Mouse (Mus musculus): ENCODE results near the gene 4933428G20Rik. TPM values are rescaled to one million over a fixed set of nuclear protein-coding genes. Genes with fewer than 3 reads are reported as not detected.

4933428G20Rik gene
- polyA plus RNA-seq (2016; fragmentation: Nextera tagmentation; extraction: Ambion mirVana) = 0.36 and 1.4 TPM in 2 replicates

DNA sequence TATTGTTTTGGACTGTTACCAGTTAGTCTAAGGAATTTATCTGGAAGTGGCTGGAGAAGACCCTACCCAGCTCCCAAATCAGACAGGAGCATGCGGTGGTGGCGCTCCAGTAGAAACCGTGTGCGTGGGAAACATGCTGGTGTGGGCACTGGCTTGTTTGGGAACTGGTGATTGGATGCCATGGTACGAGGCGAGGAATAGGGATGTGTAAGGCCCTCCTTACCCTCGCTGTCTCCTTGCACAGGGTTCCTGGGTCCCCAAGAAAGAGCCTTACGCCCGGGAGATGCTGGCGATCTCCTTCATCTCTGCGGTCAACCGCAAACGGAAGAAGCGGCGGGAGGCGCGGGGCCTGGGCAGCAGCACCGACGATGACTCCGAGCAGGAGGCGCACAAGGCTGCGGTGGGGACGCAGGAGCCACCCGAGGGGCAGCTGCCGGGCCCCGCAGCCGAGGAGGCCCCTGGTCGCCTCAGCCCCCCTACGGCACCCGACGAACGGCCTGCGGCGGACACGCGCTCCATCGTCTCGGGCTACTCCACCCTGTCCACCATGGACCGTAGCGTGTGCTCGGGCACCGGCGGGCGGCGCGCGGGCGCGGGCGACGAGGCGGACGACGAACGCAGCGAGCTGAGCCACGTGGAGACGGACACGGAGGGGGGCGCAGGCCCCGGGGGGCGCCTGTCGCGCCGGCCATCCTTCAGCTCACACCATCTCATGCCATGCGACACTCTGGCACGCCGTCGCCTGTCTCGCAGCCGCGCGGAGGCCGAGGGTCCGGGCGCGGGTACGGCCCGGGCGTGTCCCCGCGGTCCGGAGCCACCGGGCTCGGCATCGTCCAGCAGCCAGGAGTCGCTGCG is at the start of gene 4933428G20Rik:
Gene 4933428G20Rik, minus strand, starts transcription at position 476 of the 855 bp plus-strand sequence.
- peaks cover 67% of the 10 kb centered on the region for H3K27me3 ChIP-seq

DNA sequence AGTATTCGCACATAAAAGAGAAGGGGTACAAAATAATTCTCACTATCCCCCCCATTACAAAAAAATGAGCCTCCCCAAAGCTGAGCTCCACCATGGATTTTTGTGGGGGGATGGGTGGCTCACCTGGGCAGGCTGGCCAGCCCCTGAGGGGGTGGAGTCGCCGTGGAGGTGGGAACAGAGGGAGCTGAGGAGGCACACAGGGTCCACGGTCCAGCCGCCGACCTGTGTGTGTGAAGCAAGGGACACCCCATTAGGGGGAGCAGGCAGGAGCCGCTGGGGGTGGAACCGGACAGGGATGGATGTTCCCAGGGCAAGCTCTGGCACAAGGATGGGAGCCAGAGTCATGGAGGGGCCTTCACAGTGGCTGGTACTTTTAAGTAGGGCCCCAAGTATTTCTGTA is 48.6 kb upstream of the 4933428G20Rik start:
- H3K4me3 ChIP-seq (replicated peaks) = no peak overlapping the region
- H3K4me1 ChIP-seq (replicated peaks) = peaks cover 24% of the 10 kb centered on the region
- no peak for ATAC-seq (ENCODE audit: insufficient number of reproducible peaks, insufficient read depth, low FRiP score, low TSS enrichment, low read depth)
- no peak overlapping the region for H3K9ac ChIP-seq (replicated peaks)
- WGBS = 48% methylated on average over 8 of the region's 8 CpGs
- peaks cover 100% of the 10 kb centered on the region for H3K27me3 ChIP-seq
- no peak overlapping the region for H3K27ac ChIP-seq
- no peaks in the 10 kb centered on the region for H3K36me3 ChIP-seq
- H3K9me3 ChIP-seq = no peaks in the 10 kb centered on the region
- H3K4me2 ChIP-seq = no peak overlapping the region

More for the DNA sequence above, at the start of gene 4933428G20Rik:
- H3K9ac ChIP-seq (replicated peaks) = peak within 1 kb of the TSS; percentile 50
- H3K36me3 ChIP-seq = peaks cover 37% of the 10 kb centered on the region
- H3K9me3 ChIP-seq = no peaks in the 10 kb centered on the region
- H3K4me2 ChIP-seq = peak within 1 kb of the TSS; percentile 74
- WGBS = 8% methylated on average over 63 of the region's 88 CpGs
- no peak for ATAC-seq (ENCODE audit: insufficient number of reproducible peaks, insufficient read depth, low FRiP score, low TSS enrichment, low read depth)
- H3K27ac ChIP-seq = no peak within 1 kb of the TSS
- peak within 1 kb of the TSS; percentile 45 for H3K4me3 ChIP-seq (replicated peaks)
- peaks cover 22% of the 10 kb centered on the region for H3K4me1 ChIP-seq (replicated peaks)

DNA sequence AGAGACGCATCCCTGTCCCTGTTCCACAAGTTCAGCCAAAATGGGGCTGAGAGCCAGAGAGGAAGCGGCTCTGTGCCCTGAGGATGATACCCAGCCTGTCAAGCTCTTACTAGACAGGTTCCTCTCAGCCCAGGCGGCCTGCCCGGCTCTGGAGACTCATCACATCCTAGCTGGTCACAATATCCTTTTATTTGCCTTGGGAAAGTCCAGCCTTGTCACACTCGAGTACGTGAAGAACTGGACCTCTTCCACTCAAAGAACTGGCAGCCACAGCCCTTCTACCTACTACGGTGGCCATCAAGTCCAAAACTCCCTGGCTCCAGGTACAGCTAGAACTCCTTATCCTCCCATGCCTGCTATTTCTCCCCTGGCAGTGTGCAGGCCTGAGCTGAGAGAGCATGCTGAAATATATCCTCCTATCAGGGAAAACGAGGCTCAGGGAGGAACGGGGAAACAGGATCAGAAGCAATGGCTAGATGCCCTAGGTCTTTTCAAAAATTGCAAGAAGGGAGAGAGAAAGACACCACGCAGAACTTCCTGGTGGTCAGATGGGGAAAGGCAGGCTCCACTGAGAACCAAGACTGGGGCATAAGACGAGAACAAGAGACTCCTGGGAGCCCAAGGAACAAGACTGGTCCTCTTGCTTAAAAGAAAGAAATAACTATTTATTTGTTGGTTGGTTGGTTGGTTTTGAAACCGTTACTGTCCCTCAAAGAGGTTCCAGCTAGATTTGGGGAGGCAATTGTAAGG is 48.0 kb upstream of the 4933428G20Rik start:
- H3K4me3 ChIP-seq (replicated peaks) = no peak overlapping the region
- no peak overlapping the region for H3K9ac ChIP-seq (replicated peaks)
- peaks cover 100% of the 10 kb centered on the region for H3K27me3 ChIP-seq
- peaks cover 24% of the 10 kb centered on the region for H3K4me1 ChIP-seq (replicated peaks)
- H3K4me2 ChIP-seq = no peak overlapping the region
- ATAC-seq (ENCODE audit: insufficient number of reproducible peaks, insufficient read depth, low FRiP score, low TSS enrichment, low read depth) = no peak
- no peaks in the 10 kb centered on the region for H3K36me3 ChIP-seq
- WGBS = 61% methylated on average over 12 of the region's 12 CpGs
- H3K9me3 ChIP-seq = no peaks in the 10 kb centered on the region
- H3K27ac ChIP-seq = no peak overlapping the region

DNA sequence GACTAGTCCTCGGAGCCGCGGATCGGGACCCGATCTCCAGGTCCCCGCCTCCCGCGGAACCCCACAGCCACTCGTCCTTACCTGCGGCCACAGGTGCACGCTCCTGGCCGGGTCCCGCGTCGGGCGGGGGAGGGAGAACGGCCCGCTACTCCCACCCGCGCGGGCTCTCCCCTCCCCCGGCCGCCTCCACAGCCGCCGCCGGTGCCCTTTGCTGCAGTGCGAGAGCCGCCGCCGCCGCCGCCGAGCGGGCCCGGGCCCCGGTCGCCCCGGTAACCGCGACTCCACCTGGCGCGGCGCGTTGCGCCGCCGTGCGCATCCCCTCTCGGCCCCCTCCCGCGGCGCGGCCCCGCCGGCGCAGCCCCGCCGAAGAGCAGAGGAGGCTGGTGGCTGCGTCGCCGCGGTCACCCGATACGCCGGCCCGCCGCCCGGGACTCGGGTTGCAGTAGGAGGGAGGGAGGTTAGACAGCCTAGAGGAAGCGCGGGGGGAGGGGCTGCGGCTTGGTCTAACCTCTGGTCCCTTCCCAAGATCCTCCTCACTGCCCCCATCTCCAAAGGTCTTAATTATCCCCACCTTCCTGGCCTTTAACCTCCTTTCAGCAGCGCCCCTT is 46.8 kb upstream of the 4933428G20Rik start:
- H3K27ac ChIP-seq = no peak overlapping the region
- H3K27me3 ChIP-seq = peaks cover 100% of the 10 kb centered on the region
- peak overlapping the region; percentile 65 for H3K4me3 ChIP-seq (replicated peaks)
- peak overlapping the region; percentile 61 for H3K9ac ChIP-seq (replicated peaks)
- no peak for ATAC-seq (ENCODE audit: insufficient number of reproducible peaks, insufficient read depth, low FRiP score, low TSS enrichment, low read depth)
- peaks cover 26% of the 10 kb centered on the region for H3K4me1 ChIP-seq (replicated peaks)
- H3K4me2 ChIP-seq = peak overlapping the region; percentile 100
- no peaks in the 10 kb centered on the region for H3K36me3 ChIP-seq
- under 1% methylated on average over 51 of the region's 73 CpGs for WGBS
- no peaks in the 10 kb centered on the region for H3K9me3 ChIP-seq

DNA sequence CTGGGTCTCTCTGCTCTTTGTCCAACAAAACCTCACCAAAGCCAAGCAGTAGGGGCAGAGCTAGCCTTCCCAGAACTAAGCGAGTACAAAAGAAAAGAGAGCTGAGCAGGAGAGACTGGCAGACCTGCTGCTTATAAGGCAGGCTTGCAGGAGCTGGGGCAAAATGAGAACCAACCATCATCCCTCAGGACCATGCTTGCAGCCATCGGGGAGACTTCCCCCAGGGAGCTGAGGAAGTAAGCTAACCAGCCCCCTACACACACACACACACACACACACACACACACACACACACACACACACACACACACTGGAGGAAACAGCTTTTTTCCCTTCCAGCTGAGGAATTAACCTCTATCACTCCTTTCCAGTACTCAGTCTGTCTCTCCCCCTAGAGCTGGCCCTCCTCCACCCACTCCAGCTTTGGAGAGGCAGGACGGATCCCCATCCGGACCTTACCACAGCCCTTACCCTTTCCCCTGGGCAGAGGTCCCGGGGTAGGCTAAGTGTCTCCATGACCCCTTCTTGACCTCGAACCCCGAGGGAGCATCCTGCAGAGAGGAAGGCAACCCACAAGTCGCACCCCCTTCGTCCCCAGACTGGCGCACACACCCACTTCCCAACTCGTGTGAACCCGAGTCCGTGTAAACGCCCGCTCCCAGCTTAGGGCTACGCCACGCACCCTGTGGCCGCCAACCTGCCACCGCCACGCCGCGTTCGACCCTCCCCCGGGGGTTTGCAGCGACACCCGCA is 45.8 kb upstream of the 4933428G20Rik start:
- peak overlapping the region; percentile 65 for H3K4me3 ChIP-seq (replicated peaks)
- peak overlapping the region; percentile 61; the same call in 1 of the 2 replicates for H3K9ac ChIP-seq (replicated peaks)
- peak overlapping the region; percentile 100 for H3K4me2 ChIP-seq
- no peaks in the 10 kb centered on the region for H3K36me3 ChIP-seq
- no peak for ATAC-seq (ENCODE audit: insufficient number of reproducible peaks, insufficient read depth, low FRiP score, low TSS enrichment, low read depth)
- peaks cover 21% of the 10 kb centered on the region for H3K4me1 ChIP-seq (replicated peaks)
- no peaks in the 10 kb centered on the region for H3K9me3 ChIP-seq
- peaks cover 99% of the 10 kb centered on the region for H3K27me3 ChIP-seq
- no peak overlapping the region for H3K27ac ChIP-seq
- 2% methylated on average over 26 of the region's 26 CpGs for WGBS

DNA sequence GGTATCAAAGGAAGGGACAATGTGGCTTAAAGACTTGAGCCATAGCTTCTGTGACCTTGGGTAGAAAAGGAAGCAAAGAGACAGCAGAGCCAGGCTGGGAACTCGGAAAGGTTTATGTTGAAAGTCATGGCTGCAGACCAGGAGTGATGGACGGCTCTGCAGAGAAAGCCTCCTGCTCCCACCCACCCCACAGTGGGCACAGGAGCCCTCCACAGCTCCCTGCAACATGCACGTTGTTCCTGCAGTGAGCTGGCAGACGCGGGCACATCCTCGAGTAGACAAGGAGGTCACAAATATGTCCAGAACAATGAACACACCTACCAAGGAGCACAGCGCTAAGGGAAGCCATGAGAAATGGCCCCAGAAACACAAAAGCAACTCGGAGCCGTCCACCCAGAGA is 43.7 kb upstream of the 4933428G20Rik start:
- no peak for ATAC-seq (ENCODE audit: insufficient number of reproducible peaks, insufficient read depth, low FRiP score, low TSS enrichment, low read depth)
- H3K36me3 ChIP-seq = no peaks in the 10 kb centered on the region
- H3K4me1 ChIP-seq (replicated peaks) = peaks cover 27% of the 10 kb centered on the region
- H3K27me3 ChIP-seq = peaks cover 95% of the 10 kb centered on the region
- no peaks in the 10 kb centered on the region for H3K9me3 ChIP-seq
- 85% methylated on average over 9 of the region's 9 CpGs for WGBS
- H3K4me3 ChIP-seq (replicated peaks) = no peak overlapping the region
- no peak overlapping the region for H3K9ac ChIP-seq (replicated peaks)
- no peak overlapping the region for H3K4me2 ChIP-seq
- H3K27ac ChIP-seq = no peak overlapping the region

DNA sequence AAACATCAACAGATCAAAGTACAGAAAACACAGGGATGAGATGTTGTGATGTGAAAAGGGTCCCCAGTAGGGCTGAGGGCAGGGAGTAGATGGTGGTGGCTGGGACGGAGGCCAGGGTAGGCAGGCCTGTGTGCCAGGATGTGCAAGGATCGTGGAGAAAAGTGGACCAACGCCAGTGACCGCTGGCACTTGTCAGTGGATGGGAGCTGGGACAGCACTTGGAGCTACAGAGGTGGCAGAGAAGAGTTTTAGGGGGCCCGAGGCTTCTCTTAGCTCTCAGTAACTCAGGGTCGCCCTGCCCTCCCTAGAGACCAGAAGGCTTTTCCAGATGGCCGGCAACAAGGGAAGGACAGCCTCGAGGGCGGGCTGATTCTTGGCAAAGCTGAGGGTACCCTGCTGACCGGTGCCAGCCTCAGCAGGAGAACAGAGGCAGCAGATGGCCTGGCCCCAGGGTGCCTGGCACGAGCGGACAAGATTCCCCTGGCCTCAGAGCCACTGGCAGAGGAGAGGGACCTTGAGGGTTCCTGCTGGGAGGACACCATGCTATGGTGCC is 43.1 kb upstream of the 4933428G20Rik start:
- ATAC-seq (ENCODE audit: insufficient number of reproducible peaks, insufficient read depth, low FRiP score, low TSS enrichment, low read depth) = no peak
- H3K4me1 ChIP-seq (replicated peaks) = peaks cover 27% of the 10 kb centered on the region
- H3K27ac ChIP-seq = no peak overlapping the region

DNA sequence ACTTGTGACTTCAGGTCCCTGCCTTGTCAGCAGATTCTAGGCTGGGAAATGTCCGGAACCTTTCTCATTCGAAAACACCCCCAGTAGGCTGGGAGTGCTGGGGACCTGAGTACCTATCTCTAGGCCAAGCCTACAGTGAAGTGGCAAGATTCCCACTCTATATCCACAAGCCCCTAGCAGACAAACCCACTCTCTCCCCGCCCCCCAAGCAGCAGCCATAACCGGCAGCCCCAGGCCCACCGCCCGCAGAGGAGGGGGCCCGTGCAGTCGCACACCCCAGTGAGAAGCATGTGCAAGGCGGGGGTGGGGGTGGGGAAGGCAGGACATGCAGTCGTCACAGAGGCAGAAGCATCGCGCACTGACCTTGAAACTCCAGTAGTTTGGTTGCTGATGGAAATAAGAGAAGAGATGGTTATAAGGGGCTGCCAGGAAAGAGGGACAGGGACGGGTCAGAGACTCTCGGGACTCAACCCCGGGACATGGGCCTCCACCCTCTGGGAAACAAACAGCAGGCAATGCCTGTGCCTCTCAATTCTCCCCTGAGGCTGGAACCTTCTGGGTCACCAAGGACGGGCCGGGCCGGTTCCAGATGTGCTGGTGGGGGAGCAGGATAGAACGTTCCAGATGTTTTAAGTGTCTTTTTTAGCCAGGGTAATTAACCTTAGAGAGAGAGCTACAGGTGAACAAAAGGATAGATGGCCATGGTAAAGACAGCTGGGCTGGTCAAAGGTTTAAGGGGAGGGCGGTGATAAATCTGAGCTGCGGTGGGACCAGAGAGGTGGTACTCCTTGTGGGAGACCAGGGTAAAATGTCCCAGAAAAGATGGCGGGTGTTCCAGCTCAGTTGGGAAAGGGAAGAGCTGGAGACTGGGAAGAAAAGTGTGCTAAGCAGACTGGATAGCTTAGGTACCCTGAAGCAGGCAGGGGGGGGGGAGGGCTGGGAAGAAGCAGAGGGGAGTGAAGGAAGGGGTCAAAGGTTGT is 42.3 kb upstream of the 4933428G20Rik start:
- Histone ChIP-seq H3K9ac (replicated peaks) (no peak overlapping the region), H3K27me3 (peaks cover 95% of the 10 kb centered on the region), H3K4me2 (no peak overlapping the region), H3K9me3 (no peaks in the 10 kb centered on the region), H3K4me1 (replicated peaks) (peaks cover 29% of the 10 kb centered on the region), H3K27ac (no peak overlapping the region), H3K4me3 (replicated peaks) (no peak overlapping the region), H3K36me3 (no peaks in the 10 kb centered on the region)
- ATAC-seq (ENCODE audit: insufficient number of reproducible peaks, insufficient read depth, low FRiP score, low TSS enrichment, low read depth) = no peak
- WGBS = 72% methylated on average over 22 of the region's 22 CpGs

More for the DNA sequence above, 43.1 kb upstream of the 4933428G20Rik start:
- Histone ChIP-seq H3K4me2 (no peak overlapping the region), H3K4me3 (replicated peaks) (no peak overlapping the region), H3K27me3 (peaks cover 95% of the 10 kb centered on the region), H3K36me3 (no peaks in the 10 kb centered on the region), H3K9me3 (no peaks in the 10 kb centered on the region), H3K9ac (replicated peaks) (no peak overlapping the region)
- WGBS = 63% methylated on average over 12 of the region's 12 CpGs

DNA sequence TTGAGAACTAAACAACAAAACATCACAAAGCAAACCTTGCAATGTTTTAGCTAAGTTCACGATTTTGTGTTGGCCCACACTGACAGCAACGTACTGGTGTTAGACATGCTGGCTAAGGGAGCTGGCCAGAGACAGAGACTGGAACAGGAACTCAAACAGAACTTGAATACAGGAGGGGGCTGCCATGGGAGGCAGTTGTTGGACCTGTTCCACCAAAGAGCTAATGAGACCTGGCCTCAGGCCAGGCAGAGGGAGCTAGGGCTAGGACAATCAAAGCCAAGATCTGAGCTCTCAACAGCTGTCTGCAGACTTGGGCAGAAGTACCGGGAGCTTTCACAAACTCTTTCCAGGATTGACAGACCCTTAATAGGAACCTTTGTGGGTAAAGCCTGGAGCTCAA is 40.5 kb upstream of the 4933428G20Rik start:
- H3K4me3 ChIP-seq (replicated peaks) = no peak overlapping the region
- no peak overlapping the region for H3K4me2 ChIP-seq
- H3K27me3 ChIP-seq = peaks cover 95% of the 10 kb centered on the region
- H3K9me3 ChIP-seq = no peaks in the 10 kb centered on the region
- H3K4me1 ChIP-seq (replicated peaks) = peaks cover 28% of the 10 kb centered on the region
- H3K27ac ChIP-seq = no peak overlapping the region
- 56% methylated on average over 3 of the region's 3 CpGs for WGBS
- no peak overlapping the region for H3K9ac ChIP-seq (replicated peaks)
- no peaks in the 10 kb centered on the region for H3K36me3 ChIP-seq
- no peak for ATAC-seq (ENCODE audit: insufficient number of reproducible peaks, insufficient read depth, low FRiP score, low TSS enrichment, low read depth)
